Mouse (Mus musculus): ENCODE measurements around the gene Fam172a. TPM values are rescaled to one million over a fixed set of nuclear protein-coding genes. Genes with fewer than 3 reads are reported as not detected.

The Fam172a gene
- polyA plus RNA-seq, 1 experiment from 2014 or later = 27.9 TPM

GRCm38 (mm10) chr13:77843017-77843654, 141.3 kb downstream of the Fam172a start:
- no peak for DNase-seq (ENCODE audit: low spot score)
- Histone ChIP-seq H3K4me2 (ENCODE audit: low read depth, severe bottlenecking) (no peak overlapping the region), H3K4me3 (ENCODE audit: low read depth, low read length) (no peak overlapping the region), H3K27ac (replicated peaks; ENCODE audit: low read depth, low read length) (no peak overlapping the region), H3K9ac (ENCODE audit: low read length) (no peak overlapping the region), H3K36me3 (ENCODE audit: control insufficient read depth, insufficient read depth, low read length) (no peaks in the 10 kb centered on the region), H3K4me1 (ENCODE audit: control insufficient read depth, insufficient read depth, low read length) (no peaks in the 10 kb centered on the region), H3K9me3 (ENCODE audit: control insufficient read depth, low read length) (no peaks in the 10 kb centered on the region), H3K27me3 (ENCODE audit: control insufficient read depth, insufficient read depth, low read length) (no peaks in the 10 kb centered on the region)
- 92% methylated on average over 2 of the region's 2 CpGs for WGBS
- ATAC-seq (ENCODE audit: insufficient number of reproducible peaks, low FRiP score, low TSS enrichment, low read depth) = no peak

- no peak overlapping the region for H3K9ac ChIP-seq (ENCODE audit: low read length)
- DNase-seq (ENCODE audit: low spot score) (no peak), ATAC-seq (ENCODE audit: insufficient number of reproducible peaks, low FRiP score, low TSS enrichment, low read depth) (no peak)
- H3K36me3 ChIP-seq (ENCODE audit: control insufficient read depth, insufficient read depth, low read length) = no peaks in the 10 kb centered on the region
- H3K4me3 ChIP-seq (ENCODE audit: low read depth, low read length) = no peak overlapping the region
- no peaks in the 10 kb centered on the region for H3K9me3 ChIP-seq (ENCODE audit: control insufficient read depth, low read length)
- no peaks in the 10 kb centered on the region for H3K4me1 ChIP-seq (ENCODE audit: control insufficient read depth, insufficient read depth, low read length)
- no peak overlapping the region for H3K4me2 ChIP-seq (ENCODE audit: low read depth, severe bottlenecking)
- H3K27ac ChIP-seq (replicated peaks; ENCODE audit: low read depth, low read length) = no peak overlapping the region
- 69% methylated on average over 4 of the region's 4 CpGs for WGBS
- H3K27me3 ChIP-seq (ENCODE audit: control insufficient read depth, insufficient read depth, low read length) = no peaks in the 10 kb centered on the region
Measured at GRCm38 (mm10) chr13:77848868-77849267, 147.0 kb downstream of the Fam172a start.

GRCm38 (mm10) chr13:77864804-77865203, 163.0 kb downstream of the Fam172a start:
- Histone ChIP-seq H3K36me3 (ENCODE audit: control insufficient read depth, insufficient read depth, low read length) (no peaks in the 10 kb centered on the region), H3K4me1 (ENCODE audit: control insufficient read depth, insufficient read depth, low read length) (no peaks in the 10 kb centered on the region), H3K27ac (replicated peaks; ENCODE audit: low read depth, low read length) (no peak overlapping the region), H3K9me3 (ENCODE audit: control insufficient read depth, low read length) (no peaks in the 10 kb centered on the region), H3K4me3 (ENCODE audit: low read depth, low read length) (no peak overlapping the region), H3K9ac (ENCODE audit: low read length) (no peak overlapping the region), H3K27me3 (ENCODE audit: control insufficient read depth, insufficient read depth, low read length) (no peaks in the 10 kb centered on the region), H3K4me2 (ENCODE audit: low read depth, severe bottlenecking) (no peak overlapping the region)
- 95% methylated on average over 1 of the region's 1 CpGs for WGBS
- no peak for DNase-seq (ENCODE audit: low spot score)
- no peak for ATAC-seq (ENCODE audit: insufficient number of reproducible peaks, low FRiP score, low TSS enrichment, low read depth)

- Histone ChIP-seq H3K27me3 (ENCODE audit: control insufficient read depth, insufficient read depth, low read length) (no peaks in the 10 kb centered on the region), H3K4me3 (ENCODE audit: low read depth, low read length) (no peak overlapping the region), H3K27ac (replicated peaks; ENCODE audit: low read depth, low read length) (no peak overlapping the region), H3K9ac (ENCODE audit: low read length) (no peak overlapping the region), H3K4me2 (ENCODE audit: low read depth, severe bottlenecking) (no peak overlapping the region), H3K36me3 (ENCODE audit: control insufficient read depth, insufficient read depth, low read length) (no peaks in the 10 kb centered on the region), H3K9me3 (ENCODE audit: control insufficient read depth, low read length) (no peaks in the 10 kb centered on the region), H3K4me1 (ENCODE audit: control insufficient read depth, insufficient read depth, low read length) (no peaks in the 10 kb centered on the region)
- no peak for DNase-seq (ENCODE audit: low spot score)
- 49% methylated on average over 2 of the region's 2 CpGs for WGBS
- ATAC-seq (ENCODE audit: insufficient number of reproducible peaks, low FRiP score, low TSS enrichment, low read depth) = no peak
Measured at GRCm38 (mm10) chr13:77868314-77868713, 166.5 kb downstream of the Fam172a start.

GRCm38 (mm10) chr13:77878120-77878519, 176.3 kb downstream of the Fam172a start:
- no peaks in the 10 kb centered on the region for H3K9me3 ChIP-seq (ENCODE audit: control insufficient read depth, low read length)
- no peaks in the 10 kb centered on the region for H3K36me3 ChIP-seq (ENCODE audit: control insufficient read depth, insufficient read depth, low read length)
- 86% methylated on average over 4 of the region's 4 CpGs for WGBS
- H3K4me2 ChIP-seq (ENCODE audit: low read depth, severe bottlenecking) = no peak overlapping the region
- H3K27me3 ChIP-seq (ENCODE audit: control insufficient read depth, insufficient read depth, low read length) = no peaks in the 10 kb centered on the region
- no peak for DNase-seq (ENCODE audit: low spot score)
- H3K27ac ChIP-seq (replicated peaks; ENCODE audit: low read depth, low read length) = no peak overlapping the region
- no peak for ATAC-seq (ENCODE audit: insufficient number of reproducible peaks, low FRiP score, low TSS enrichment, low read depth)
- no peak overlapping the region for H3K9ac ChIP-seq (ENCODE audit: low read length)
- no peaks in the 10 kb centered on the region for H3K4me1 ChIP-seq (ENCODE audit: control insufficient read depth, insufficient read depth, low read length)
- H3K4me3 ChIP-seq (ENCODE audit: low read depth, low read length) = no peak overlapping the region

GRCm38 (mm10) chr13:77878545-77878944, 176.7 kb downstream of the Fam172a start:
- Histone ChIP-seq H3K4me2 (ENCODE audit: low read depth, severe bottlenecking) (no peak overlapping the region), H3K27me3 (ENCODE audit: control insufficient read depth, insufficient read depth, low read length) (no peaks in the 10 kb centered on the region), H3K36me3 (ENCODE audit: control insufficient read depth, insufficient read depth, low read length) (no peaks in the 10 kb centered on the region), H3K9ac (ENCODE audit: low read length) (no peak overlapping the region), H3K4me3 (ENCODE audit: low read depth, low read length) (no peak overlapping the region), H3K27ac (replicated peaks; ENCODE audit: low read depth, low read length) (no peak overlapping the region), H3K4me1 (ENCODE audit: control insufficient read depth, insufficient read depth, low read length) (no peaks in the 10 kb centered on the region), H3K9me3 (ENCODE audit: control insufficient read depth, low read length) (no peaks in the 10 kb centered on the region)
- ATAC-seq (ENCODE audit: insufficient number of reproducible peaks, low FRiP score, low TSS enrichment, low read depth) (no peak), DNase-seq (ENCODE audit: low spot score) (no peak)
- 87% methylated on average over 3 of the region's 3 CpGs for WGBS

GRCm38 (mm10) chr13:77897619-77898018, 195.8 kb downstream of the Fam172a start:
- ATAC-seq (ENCODE audit: insufficient number of reproducible peaks, low FRiP score, low TSS enrichment, low read depth) = no peak
- peak; percentile 33 for DNase-seq (ENCODE audit: low spot score)
- 21% methylated on average over 2 of the region's 2 CpGs for WGBS
- H3K9ac ChIP-seq (ENCODE audit: low read length) = no peak overlapping the region
- H3K36me3 ChIP-seq (ENCODE audit: control insufficient read depth, insufficient read depth, low read length) = no peaks in the 10 kb centered on the region
- no peaks in the 10 kb centered on the region for H3K9me3 ChIP-seq (ENCODE audit: control insufficient read depth, low read length)
- H3K4me3 ChIP-seq (ENCODE audit: low read depth, low read length) = no peak overlapping the region
- no peaks in the 10 kb centered on the region for H3K27me3 ChIP-seq (ENCODE audit: control insufficient read depth, insufficient read depth, low read length)
- H3K27ac ChIP-seq (replicated peaks; ENCODE audit: low read depth, low read length) = no peak overlapping the region
- H3K4me2 ChIP-seq (ENCODE audit: low read depth, severe bottlenecking) = no peak overlapping the region
- peaks cover 4% of the 10 kb centered on the region for H3K4me1 ChIP-seq (ENCODE audit: control insufficient read depth, insufficient read depth, low read length)

- Histone ChIP-seq H3K36me3 (ENCODE audit: control insufficient read depth, insufficient read depth, low read length) (no peaks in the 10 kb centered on the region), H3K4me2 (ENCODE audit: low read depth, severe bottlenecking) (no peak overlapping the region), H3K9ac (ENCODE audit: low read length) (no peak overlapping the region), H3K4me3 (ENCODE audit: low read depth, low read length) (no peak overlapping the region), H3K27me3 (ENCODE audit: control insufficient read depth, insufficient read depth, low read length) (no peaks in the 10 kb centered on the region), H3K4me1 (ENCODE audit: control insufficient read depth, insufficient read depth, low read length) (no peaks in the 10 kb centered on the region; the same call in 1 of the 2 replicates), H3K9me3 (ENCODE audit: control insufficient read depth, low read length) (no peaks in the 10 kb centered on the region), H3K27ac (replicated peaks; ENCODE audit: low read depth, low read length) (no peak overlapping the region)
- ATAC-seq (ENCODE audit: insufficient number of reproducible peaks, low FRiP score, low TSS enrichment, low read depth) (no peak), DNase-seq (ENCODE audit: low spot score) (no peak)
- WGBS = 41% methylated on average over 6 of the region's 6 CpGs
Measured at GRCm38 (mm10) chr13:77898066-77898796, 196.4 kb downstream of the Fam172a start.
